Mouse (Mus musculus): ENCODE measurements around the gene Dennd2a.

Gene Dennd2a

DNA sequence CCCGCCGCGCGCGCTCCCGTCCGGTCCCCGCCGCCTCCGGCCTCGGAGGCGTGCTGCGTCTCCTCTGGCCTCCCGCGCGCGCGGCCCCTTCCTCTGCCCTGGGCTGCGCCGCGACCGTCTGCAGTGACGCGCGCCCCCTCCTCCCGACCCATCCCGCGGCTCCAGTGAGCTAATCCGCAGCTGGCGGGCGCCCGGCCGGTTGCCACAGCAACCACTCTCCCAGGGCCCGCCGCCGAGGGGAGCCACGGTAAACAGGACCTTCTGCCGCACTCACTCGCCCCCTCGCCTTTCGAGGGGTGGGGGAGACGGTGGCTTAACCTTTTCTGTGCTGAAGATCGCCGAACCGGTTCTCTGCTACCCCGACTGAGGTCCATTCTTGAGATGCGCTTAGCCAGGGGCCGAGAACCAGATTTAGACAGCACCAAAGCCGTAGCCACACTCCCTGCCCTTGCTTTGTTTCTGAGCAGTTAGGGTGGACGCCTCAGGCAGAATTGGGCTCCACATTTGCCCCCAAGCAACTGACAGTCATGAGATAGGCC lies at the start of gene Dennd2a:
Dennd2a (minus strand) TSS at position 145 of the 539 bp plus-strand sequence.
- peak; percentile 94 to 96 for DNase-seq

DNA sequence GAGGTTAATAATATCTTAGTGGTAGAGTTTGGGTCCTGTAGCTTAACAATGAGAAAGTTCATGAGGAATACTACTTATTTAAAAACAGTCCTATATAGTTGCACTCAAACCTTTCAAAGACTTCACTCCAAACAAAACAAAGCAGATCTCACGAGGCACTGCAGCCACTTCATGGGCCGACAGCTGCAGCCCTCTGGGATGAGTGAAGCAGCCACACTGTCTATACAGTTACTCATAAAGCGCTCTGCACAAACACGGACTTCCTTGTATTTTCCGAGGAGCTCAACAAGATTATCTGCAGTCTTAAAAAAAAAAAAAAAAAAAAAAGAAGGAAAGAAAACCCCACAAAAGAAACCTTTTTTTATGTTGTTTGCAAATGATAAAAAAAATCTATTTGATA lies 49.7 kb upstream of the Dennd2a start:
- no peak for DNase-seq

DNA sequence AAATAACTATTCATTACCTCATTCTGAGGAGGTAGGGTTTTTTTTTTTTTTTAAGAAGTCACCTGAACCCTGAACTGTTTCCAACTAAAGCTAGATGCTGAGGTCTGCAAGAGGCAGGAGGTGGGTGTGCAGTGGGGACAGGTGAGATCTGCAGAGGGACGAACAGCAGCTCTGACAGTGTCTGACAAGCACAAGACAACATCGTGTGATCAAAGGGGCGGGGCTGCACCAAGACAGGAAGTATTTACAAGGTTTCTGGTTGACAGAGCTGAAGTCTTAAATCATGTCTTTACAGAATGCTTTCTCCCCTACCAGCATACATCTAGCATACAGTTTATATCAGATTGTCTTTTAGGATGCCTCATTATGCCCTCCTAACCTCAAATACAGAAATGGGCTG lies 49.2 kb upstream of the Dennd2a start:
- DNase-seq = no peak

DNA sequence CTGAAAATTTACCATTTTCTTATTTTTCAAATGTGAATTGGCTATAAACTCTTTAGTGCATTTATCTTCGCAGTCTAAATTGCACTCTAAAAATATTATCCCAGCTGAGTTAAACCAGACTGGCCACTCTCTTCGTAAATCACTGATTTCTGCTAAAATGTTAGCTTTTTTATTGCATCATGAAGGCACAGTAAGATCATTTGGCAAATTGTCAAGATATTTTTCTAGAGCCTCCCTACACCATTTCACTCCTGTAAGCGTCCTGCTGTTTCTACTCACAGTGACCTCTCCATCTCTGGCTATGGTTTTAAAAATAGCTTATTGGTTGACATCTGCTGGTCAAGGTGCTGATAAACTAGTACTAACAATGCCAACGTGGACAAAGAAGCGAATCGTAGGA lies 48.4 kb upstream of the Dennd2a start:
- no peak for DNase-seq

DNA sequence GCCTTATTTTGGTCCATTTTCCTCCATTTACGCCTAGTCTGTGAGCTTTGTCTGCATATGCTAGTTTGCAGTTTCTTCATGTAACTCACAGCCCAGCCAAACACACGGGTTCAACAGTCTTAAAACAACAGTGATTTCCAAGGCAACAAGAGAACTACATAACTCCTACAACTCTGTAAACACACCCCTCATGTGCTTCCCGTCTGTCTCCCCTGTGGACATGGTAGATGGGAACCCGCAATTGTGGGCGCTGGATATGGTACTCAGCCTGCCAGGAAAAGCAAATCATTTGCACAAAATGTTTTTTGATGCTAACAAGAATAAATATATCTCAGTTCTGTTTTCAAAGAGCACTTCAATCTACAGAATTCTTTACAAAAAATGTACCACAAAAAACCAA lies 46.9 kb upstream of the Dennd2a start:
- DNase-seq = no peak

DNA sequence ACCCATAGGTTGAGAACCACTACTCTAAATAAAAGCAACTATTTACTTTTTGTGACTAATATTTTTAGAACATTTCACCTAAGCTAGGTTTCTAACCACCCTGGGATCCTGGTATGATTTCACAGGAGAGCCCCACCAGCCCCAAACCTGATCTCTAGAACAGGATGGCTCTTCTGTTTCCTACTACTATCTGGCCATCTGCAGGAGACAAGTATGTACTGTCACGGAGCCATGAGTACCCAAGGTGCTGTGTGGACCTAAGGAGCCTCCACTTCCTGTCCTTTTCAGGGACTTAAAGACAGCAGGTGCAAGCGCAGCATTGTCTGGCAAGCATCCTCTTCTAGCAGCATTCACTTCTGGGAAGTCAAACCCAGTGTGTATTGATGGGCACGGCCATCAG lies 44.2 kb upstream of the Dennd2a start:
- no peak for DNase-seq

DNA sequence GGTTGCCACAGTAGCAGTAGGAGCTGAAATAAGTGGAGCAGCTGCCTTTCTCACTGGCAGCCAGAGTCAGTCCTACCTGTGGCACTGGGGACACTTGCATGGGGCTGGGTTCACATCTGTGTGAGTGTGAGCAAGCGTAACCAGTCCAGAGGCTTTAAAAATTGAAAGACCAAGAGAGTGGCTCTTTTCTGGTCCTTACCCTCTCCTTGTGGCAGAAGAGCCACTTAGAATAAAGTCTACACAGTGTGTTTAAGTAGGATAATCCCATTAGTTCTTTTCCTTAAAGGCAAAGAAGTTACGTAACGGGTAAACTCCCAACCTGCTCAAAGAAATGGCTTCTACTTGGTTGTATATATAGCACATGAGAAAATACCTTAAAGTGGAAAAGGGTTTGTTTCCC lies 43.2 kb upstream of the Dennd2a start:
- no peak for DNase-seq

DNA sequence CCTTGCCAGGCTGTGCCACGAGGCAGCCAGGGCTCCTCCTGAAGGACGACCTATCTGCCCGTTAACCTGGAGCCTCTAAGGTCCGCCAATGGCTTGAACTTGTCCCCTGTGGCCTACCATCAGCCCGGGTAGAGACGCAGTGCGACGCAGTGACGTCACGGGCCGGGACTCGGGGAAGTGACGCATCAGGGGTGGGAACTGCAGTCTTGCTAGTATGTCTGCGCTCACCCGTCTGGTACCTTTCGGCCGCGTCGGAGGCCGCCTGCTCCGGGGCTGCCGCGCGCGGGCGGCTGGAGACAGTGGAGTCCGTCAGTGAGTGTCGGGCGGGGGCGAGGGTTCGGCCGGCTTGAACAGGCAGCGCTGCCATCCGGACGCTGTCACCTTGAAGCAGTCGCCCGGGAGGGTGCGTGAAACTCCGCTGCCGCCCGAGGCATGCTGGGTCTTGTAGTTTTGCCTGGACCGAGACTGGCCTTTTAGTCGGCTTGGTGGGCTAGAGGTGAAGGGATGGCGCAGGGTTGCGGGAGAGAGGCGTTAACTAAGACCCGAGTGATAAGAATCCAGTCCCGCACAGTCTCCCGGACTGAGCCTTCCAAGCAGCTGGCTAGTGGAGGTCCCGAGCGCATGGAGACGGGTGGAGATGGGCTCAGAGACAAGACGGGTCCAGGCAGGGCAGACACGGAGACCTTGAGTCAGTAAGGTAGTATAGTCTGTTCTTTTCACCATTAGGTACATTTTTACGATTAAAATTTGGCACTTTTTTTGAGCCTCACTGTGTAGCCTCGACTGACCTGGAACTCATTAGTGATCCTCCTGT lies 34.9 kb upstream of the Dennd2a start, which contains the start of gene Ndufb2:
Ndufb2 (plus strand) TSS at position 174 of the 814 bp plus-strand sequence.
- peak; percentile 98 for DNase-seq

DNA sequence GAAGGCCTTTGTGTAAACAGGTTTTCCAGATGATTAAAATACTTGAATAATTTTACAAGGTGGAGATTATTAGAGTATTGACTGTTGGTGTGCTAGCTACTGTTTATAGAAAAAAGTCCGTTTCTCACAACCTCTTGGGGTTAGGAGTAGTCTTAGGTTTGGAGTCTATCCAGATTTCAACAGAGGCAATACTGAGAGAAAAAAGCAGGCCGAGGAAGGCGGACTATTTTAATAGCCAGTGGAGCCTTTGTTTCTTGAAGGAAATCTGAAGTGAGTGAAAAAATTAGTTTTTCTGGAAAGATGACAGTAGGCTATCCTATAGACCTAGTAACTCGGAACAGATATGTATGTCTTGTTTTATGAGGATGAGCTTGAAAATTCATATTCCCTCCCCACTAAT lies 33.8 kb upstream of the Dennd2a start:
- DNase-seq = no peak

DNA sequence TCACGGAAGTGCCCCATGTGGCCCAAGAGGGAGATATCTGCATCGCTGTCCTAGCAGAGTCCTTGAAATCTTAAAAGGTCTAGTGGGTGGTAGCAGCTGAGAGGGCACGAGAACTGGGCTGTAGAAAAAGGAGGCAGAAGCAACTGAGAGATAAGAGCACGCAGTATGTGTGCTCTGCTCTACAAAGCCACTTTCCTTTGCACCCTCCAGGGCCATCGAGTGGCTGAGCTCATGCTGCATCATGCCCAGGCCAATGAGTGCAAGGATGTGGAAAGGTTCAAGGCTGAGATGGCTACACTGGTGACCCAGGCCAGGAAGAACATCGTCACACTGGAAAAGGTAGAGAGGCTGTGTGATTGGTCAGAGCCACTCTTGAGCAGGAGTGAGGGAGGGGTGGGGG lies 27.9 kb upstream of the Dennd2a start, which contains the start of gene Gm42420:
Gm42420 (plus strand) TSS at position 237 of the 400 bp plus-strand sequence.
- DNase-seq = no peak

DNA sequence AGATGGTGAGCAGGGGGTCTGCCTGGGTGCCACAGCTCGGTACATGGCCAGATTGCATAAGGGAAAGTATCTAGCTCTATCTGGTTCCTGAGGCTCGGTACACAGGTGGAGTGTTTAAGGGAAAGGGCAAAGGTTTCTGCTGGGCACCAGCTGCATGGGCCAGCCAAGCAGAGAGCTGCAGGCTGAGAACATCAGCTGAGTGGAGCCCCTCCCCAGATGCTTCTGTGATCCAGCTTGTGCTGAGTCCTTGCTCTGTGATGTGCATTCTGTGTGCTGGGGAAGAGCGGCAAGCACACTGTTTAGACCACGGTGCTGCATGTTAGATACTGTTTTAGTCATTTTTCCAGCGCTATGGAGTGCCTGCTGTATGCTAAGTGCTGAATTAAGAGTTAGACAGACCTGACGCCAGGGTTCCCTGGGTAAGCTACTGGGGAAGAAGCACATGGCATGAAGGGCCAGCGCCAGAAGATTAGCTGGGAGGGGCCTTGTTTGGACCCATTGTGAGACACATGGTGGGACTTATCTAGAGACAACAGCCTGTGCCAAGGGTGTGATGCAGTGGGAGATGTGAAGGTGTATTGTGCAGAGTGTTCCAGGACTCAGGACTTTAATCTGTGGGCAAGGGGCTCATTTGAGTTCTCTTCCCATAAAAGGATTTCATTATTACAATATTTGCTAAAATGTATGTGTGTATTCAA lies 23.6 kb upstream of the Dennd2a start:
- DNase-seq = no peak

DNA sequence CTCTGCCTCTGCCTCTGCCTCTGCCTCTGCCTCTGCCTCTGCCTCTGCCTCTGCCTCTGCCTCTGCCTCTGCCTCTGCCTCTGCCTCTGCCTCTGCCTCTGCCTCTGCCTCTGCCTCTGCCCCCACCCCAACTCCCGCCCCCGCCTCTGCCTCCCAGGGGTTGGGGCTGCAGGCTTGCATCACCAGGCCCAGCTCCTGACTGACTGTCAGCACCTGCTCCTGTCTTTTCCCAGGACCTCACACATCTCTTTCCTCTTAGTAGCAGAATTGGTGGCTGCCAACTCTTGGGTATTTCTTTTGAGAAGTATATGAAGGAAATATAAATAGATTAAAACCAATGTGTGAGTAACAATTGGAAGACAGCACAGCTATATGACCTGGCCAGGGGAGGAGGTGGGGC lies 22.9 kb upstream of the Dennd2a start:
- no peak for DNase-seq

DNA sequence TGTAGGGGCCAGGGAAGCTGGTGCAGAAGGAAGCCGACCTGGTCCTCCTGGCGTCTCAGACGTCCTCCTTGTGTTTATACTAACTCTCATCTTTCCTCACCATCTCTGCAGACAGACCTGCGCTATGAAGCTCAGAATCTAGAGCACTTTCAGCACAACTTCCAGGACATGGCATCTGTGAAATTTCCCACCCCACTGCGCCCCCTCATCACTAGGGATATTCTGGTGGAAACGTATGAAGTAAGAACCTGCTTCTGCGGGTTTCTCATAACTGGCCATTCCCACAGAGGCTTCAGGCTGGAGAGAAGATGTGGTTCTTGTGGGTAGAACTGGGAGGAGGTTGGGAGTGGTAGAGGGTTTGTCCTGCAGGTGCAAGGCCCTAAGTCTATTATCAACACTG lies 21.9 kb upstream of the Dennd2a start:
- no peak for DNase-seq

DNA sequence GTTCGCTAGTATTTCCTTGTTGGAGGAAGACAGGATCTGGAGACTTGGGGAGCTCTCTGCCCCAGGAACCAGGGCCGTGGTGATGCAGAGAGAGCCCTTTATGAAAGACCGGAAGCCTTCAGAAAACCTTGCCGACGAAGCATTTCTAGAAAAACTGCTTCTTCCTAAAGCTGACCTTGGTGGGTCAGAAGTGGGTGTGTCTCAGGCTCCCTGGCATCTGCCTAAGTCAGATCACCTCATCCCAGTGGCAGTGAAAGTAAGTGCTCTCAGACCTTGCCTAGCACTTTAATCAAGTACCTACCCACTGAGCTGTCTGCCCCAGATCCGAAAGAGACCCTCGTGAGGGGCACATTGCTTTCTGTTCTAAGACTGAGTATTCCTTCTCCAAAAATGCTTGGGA lies 17.3 kb upstream of the Dennd2a start:
- DNase-seq = no peak

DNA sequence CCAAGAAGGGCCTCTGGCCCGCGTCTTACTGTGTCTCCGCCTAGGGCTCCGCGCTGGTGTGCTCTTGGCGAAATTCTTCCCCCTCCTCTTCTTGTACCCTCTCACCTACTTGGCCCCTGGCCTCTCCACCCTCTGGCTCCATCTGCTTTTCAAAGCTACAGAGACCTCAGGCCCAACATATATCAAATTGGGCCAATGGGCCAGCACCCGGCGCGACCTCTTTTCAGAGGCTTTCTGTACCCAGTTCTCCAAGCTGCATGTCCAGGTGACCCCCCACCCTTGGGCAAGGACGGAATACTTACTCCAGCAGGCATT lies 16.8 kb upstream of the Dennd2a start:
- DNase-seq = peak in 1 of 2 experiments; percentile 61

DNA sequence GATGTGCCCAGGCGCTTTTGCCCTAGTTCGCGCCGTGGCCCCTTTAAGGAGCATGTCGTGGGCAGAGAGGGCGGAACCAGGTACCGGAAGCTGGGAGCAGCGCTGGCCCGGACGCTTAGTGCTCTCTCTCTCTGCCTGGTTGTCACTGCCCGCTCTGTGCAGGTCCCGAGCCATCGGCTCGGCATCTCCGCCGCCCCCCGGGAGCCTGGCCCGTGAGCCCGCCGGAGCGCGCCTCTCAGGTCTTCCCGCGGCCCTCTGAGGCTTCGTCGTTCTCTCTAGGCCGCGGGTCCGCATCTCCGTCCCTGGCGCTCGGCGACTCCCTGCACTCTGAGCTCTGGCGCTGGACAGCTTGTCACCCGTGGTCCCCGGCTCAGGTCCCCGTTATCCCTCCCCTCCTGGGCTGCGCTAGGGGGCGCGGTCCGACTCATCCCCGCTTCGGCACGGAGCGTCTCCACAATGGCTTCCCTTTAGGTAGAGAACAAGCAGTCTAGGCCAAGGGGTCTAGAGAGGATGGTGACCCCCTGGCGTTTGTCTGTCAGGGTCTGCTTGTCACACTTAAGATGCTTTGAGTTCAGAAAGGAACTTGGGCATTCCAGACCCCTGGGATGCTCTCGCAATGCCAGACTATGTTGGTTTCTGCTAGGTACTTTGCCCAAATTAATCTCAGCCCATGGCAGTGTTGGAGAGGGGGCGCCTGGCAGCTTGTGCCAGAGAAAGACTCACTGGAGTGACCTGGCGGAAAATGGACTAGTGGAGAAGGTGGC lies 16.3 kb upstream of the Dennd2a start, which contains the start of gene Adck2:
Adck2 (plus strand) TSS at position 83 of the 764 bp plus-strand sequence.
- peak; percentile 88 to 90 for DNase-seq

DNA sequence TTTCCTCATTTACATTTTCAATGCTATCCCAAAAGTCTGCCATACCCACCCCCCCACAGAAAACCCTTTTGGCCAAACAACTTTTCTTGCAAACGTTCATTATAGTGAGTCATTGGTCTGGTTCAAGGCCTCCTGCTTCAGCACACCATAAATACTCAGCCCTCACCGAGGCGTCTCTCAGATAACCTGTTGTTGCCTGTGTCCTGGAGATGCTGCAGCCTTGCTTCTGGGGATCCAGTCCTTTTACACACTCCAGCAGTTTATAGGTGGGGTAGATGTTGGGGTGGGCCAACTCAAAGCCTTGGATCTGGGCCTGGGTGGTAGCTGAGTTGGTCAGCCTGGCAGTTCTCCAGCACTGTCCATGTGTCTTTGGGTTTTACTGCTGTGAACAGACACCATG lies 12.8 kb upstream of the Dennd2a start:
- no peak for DNase-seq

DNA sequence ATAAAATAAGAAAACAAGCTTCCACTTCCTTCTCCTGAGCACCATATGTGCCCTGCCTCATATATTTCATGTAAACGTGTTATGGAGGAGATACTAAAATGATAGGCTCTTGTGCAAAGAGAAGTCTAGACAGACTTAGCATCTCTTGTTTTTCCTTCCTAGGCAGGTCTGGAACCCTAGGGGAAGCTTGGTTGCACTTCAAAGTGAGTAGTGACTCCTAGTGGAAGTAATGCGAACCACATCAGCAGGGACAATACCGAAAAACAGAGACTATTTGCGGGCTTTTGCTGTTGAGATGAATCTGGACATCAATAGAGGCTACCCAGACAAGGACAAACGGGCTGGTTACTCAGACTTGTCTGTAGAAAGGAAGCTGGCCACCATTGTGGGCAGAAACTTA lies 9.9 kb upstream of the Dennd2a start:
- DNase-seq = peak; percentile 61 to 77

DNA sequence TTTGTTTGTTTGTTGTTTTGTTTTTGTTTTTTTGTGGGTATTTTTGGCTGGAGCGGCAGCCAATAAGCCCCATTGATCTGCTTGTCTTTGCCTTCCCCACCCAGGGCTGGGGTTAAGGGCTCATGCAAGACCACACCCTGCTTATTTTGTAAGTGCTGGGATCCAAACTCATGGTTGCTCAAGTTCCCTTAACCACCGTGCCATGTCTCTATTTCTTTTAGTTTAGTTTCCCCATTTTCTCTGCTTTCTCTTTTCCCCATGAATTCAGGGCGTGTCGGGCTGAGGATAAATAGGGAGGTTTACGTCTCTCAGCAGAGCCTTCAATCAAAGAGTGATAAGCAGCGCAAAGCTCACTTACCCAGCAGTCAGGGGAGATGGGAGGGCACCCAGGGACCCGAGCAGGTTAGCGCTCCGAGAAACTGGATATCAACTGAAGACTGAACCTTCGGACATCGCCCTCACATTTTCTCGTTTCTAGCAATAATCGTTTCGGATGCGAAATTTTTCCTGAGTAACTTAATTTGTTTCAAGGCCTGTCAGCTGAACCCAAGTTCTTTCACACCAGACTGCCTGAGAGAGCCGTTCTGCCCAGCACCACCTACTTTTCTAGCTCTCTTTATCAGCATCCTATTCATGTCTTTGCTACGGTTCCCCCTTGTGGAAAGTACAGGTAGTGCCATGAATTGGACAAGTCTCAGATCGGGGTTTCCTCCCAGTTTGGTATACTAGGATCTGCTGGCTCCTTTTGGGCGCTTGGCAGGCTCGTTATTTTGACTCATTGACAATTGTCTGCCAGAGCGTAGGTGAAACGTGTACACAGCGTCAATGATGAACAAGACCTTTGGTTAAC lies 4.7 kb upstream of the Dennd2a start:
- DNase-seq = peak; percentile 89 to 92

DNA sequence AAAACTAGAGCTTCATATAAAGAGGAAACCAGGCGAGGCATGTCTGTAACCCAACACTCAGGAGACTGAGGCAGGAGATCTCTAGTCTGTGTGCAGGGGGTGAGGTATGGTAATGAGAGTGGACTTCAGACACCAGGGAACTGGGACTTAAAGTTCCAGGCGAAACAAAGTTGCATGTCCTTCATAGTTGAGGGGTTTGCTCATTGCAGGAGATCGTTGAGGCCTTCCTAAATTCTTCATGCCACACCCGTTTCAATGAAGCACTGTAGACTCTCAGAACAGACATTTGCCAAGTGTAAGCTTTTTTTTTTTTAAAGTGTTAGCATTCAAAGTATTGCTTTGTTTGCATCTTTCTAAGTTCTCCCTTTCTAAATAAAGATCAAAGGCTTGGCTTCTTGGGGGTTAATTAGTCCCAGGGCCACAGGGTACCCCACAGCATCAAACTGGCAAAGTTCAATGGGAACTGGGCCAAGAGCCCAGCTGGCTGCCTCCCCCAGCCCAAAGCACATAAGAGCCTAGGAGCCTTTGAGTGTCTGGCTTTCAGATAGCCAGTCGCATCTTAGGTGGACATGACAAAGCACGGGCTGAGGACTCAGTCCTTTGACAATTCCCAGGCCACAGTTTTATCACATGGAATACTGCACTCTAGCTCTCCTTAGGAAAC lies 1.7 kb upstream of the Dennd2a start:
- peak; percentile 43 to 63 for DNase-seq

DNA sequence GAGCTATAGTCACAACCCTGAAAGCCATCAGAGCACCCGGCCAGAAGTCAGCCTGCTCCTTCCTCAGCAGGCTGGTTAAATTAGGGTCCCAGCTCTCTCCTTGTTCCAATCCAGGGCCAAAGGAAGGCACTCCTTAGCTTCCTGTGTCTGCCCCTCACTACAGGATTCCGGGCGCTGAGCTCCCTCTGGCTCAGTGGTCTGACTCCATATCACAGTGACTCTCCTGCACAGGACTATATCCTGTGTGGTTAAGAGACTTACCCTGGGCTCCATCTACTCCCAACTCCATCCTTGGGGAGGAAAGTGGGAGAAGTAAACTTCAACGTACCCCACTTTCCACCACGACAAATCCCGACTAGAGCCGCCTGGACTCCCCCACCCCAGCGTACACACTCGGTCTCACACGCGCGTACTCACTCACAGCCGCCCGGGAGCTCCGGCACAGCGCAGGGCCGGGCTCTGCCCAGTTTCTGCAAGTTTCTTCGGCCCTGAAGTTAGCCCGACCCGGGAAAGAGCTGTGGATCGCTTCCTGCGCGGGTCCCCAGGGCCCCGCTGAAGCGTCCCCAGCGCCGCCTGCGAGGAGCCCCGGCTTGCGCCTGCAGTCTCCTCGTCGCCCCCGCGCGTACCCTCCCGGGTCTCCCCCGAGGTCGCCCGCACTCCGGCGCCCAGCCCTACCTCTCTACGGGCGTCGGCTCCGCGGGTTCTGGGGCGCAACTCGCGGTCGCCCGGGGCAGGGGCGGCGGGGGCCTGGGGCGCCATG lies 587 bp downstream of the Dennd2a start:
- peak; percentile 58 to 59 for DNase-seq
